Mouse (Mus musculus) kidney, postnatal 0 days (tissue): ENCODE measurements around the gene Srrt. TPM values are rescaled to one million over a fixed set of nuclear protein-coding genes. Genes with fewer than 3 reads are reported as not detected.
"Not testable (repeated sequence)": the region's sequence is repeated elsewhere in the genome, so short reads cannot be mapped to it uniquely, and the experiment has no call there.

Experiments
- ATAC-seq: fragments of 200-750 bp; cut with Nextera tagmentation; replicated peaks from 2 replicates; pipeline ENCODE4 v1.8.0; 2017; ENCODE audit warnings: low read depth, moderate number of reproducible peaks, moderate TSS enrichment, moderate library complexity; ENCODE audit not compliant: low FRiP score
- DNase-seq: peaks from one replicate; pipeline ENCODE4 v3.0.0-alpha.2; 2016; ENCODE audit warnings: low spot score
- H3K27ac ChIP-seq: fragments of 300-500 bp; sonication (generic); 2 replicates; pipeline ENCODE4 v1.5.1; 2014; ENCODE audit warnings: mild to moderate bottlenecking
- H3K27me3 ChIP-seq: fragments of 300-500 bp; sonication (generic); 2 replicates; pipeline ENCODE4 v1.6.1; 2014; ENCODE audit warnings: low read length, mixed read lengths; ENCODE audit not compliant: insufficient read depth
- H3K36me3 ChIP-seq: fragments of 300-500 bp; sonication (generic); 2 replicates; pipeline ENCODE4 v1.6.1; 2014; ENCODE audit warnings: low read length, mixed read lengths; ENCODE audit not compliant: insufficient read depth
- H3K4me1 ChIP-seq: fragments of 300-500 bp; sonication (generic); replicated peaks from 2 replicates; pipeline ENCODE4 v1.6.1; 2014; ENCODE audit warnings: antibody characterized with exemption, low read length, mixed read lengths; ENCODE audit not compliant: insufficient read depth
- H3K4me2 ChIP-seq: fragments of 300-500 bp; sonication (generic); 2 replicates; pipeline ENCODE4 v1.6.1; 2014; ENCODE audit warnings: mild to moderate bottlenecking, low read length, moderate library complexity, mixed read lengths
- H3K4me3 ChIP-seq: fragments of 300-500 bp; sonication (generic); replicated peaks from 2 replicates; pipeline ENCODE4 v1.5.1; 2014; ENCODE audit warnings: low read depth, low read length
- H3K9ac ChIP-seq: fragments of 300-500 bp; sonication (generic); 2 replicates; pipeline ENCODE4 v1.6.1; 2014; ENCODE audit warnings: low read depth, low read length
- H3K9me3 ChIP-seq: fragments of 300-500 bp; sonication (generic); replicated peaks from 2 replicates; pipeline ENCODE4 v1.6.1; 2016; ENCODE audit warnings: low read length, inconsistent platforms, mixed read lengths
- CTCF ChIP-seq: IDR thresholded peaks from 2 replicates; pipeline ENCODE4 v1.5.1; 2016; ENCODE audit warnings: antibody characterized with exemption, low read depth, mild to moderate bottlenecking, moderate library complexity
- WGBS: fragments of 180-500 bp; shearing (Covaris S2); extraction: QIAGEN DNeasy Blood & Tissue Kit; methylation state at CpG from one replicate; pipeline ENCODE4 v1.1.7; 2014; 5-methylcytosine and 5-hydroxymethylcytosine counted together
- polyA plus RNA-seq: library from polyadenylated mRNA; unstranded; fragments of >200 nt; fragmentation: Nextera tagmentation; extraction: Ambion mirVana; gene quantifications from 2 replicates; pipeline ENCODE4 v1.2.1, GENCODE M21; 2015

The Srrt gene
- polyA plus RNA-seq, 1 experiment from 2014 or later = 68.0 TPM

DNA sequence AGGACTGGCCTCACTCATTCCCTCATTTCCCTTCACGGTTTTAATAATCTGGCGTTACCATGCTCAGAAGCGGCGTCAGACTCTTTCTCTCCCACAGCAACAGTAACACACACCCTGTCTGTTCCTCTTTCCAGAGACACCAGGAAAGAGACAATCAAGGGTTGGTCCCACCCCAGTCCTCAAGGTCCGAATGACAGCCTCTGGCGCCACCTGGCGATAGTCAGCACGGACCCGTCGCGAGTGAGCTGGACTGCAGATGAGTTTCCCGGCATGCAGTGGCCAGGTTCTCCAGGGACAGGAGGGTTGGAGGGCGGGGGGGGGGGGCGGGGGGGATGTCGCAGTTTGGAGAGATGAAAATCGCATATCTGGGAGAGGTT, 20.8 kb downstream of the Srrt start:
- ATAC-seq = peak; percentile 44; the same call in 1 of the 2 replicates
- no peak overlapping the region for H3K27ac ChIP-seq
- peaks cover 23% of the 10 kb centered on the region for H3K4me1 ChIP-seq
- no peaks in the 10 kb centered on the region for H3K9me3 ChIP-seq
- WGBS = under 1% methylated on average over 15 of the region's 16 CpGs
- 0 out of 2 replicates have a peak overlapping the region, but pooled peaks have one; percentile 18 for H3K9ac ChIP-seq
- peak; percentile 88 for TF ChIP-seq CTCF
- peak; percentile 90 for DNase-seq
- H3K27me3 ChIP-seq = peaks cover 25% of the 10 kb centered on the region; the same call in 1 of the 2 replicates
- peak overlapping the region; percentile 84 for H3K4me2 ChIP-seq
- peak overlapping the region; percentile 23; the same call in 1 of the 2 replicates for H3K4me3 ChIP-seq
- no peaks in the 10 kb centered on the region for H3K36me3 ChIP-seq

DNA sequence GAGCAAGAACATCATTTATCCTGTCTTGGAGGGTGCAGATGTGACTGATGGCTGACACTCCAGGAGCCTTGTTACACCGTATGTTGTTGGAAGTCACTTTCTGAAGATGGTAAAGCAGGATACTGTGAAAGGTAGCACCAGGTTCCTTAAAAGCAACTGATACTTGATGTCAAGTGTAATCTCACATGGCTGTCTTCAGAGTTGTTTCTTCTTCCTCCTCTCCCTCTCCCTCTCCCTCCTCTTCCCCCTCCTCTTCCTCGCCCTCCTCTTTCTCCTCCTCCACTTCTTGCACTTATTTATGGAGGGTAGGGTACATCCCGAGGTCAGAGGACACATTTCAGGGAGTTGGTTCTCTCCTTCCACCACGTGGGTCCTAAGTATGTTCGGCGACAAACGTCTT, 21.5 kb downstream of the Srrt start:
- Histone ChIP-seq H3K4me1 (peaks cover 23% of the 10 kb centered on the region), H3K36me3 (no peaks in the 10 kb centered on the region), H3K27ac (no peak overlapping the region), H3K4me2 (no peak overlapping the region), H3K9me3 (no peaks in the 10 kb centered on the region), H3K9ac (no peak overlapping the region), H3K27me3 (peaks cover 25% of the 10 kb centered on the region; the same call in 1 of the 2 replicates), H3K4me3 (no peak overlapping the region)
- TF ChIP-seq CTCF = no peak
- WGBS = 20% methylated on average over 7 of the region's 7 CpGs
- DNase-seq (no peak), ATAC-seq (no peak)

DNA sequence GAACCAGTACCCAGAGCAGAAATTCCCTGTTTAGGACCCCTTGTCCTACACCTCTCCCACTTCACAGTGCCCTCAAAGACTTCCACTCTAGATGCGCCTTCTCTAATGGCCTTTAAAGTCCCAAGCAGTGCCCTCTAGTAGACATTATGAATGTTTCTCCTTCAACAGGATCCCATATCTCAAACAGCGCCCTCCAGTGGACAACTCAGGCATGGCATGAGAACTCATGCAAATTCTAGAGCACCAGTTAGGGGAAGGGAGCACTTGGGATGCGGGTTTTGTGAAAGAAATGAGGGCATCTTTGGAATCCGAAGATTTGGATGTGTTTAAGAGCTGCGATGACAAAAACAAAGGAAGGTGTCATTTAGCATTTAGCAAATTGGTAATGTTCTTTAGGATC, 22.4 kb downstream of the Srrt start:
- H3K9me3 ChIP-seq = no peaks in the 10 kb centered on the region
- no peak overlapping the region for H3K9ac ChIP-seq
- H3K4me2 ChIP-seq = no peak overlapping the region
- no peak overlapping the region for H3K4me3 ChIP-seq
- ATAC-seq (no peak), DNase-seq (no peak)
- TF ChIP-seq CTCF = peak; percentile 78
- 65% methylated on average over 5 of the region's 5 CpGs for WGBS
- H3K4me1 ChIP-seq = peaks cover 23% of the 10 kb centered on the region
- H3K36me3 ChIP-seq = no peaks in the 10 kb centered on the region
- H3K27me3 ChIP-seq = peaks cover 22% of the 10 kb centered on the region; the same call in 1 of the 2 replicates
- no peak overlapping the region for H3K27ac ChIP-seq

DNA sequence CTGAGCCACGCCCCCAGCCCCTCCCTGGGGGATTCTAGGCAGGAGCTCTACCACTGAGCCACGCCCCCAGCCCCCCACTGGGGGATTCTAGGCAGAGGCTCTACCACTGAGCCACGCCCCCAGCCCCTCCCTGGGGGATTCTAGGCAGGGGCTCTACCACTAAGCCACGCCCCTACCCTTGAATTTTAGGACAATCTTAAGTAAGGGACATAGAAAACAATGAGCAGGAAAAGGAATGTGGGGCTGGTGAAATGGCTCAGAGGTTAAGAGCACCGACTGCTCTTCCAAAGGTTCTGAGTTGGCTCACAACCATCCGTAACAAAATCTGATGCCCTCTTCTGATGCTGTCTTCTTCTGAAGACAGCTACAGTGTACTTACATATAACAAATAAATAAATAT, 23.1 kb downstream of the Srrt start:
- H3K4me3 ChIP-seq, H3K36me3 ChIP-seq, H3K4me2 ChIP-seq, DNase-seq, H3K9ac ChIP-seq, H3K27ac ChIP-seq, ATAC-seq, H3K9me3 ChIP-seq: not testable (repeated sequence)
- peaks cover 16% of the 10 kb centered on the region; the same call in 1 of the 2 replicates for H3K27me3 ChIP-seq
- H3K4me1 ChIP-seq = peaks cover 23% of the 10 kb centered on the region
- WGBS = 82% methylated on average over 5 of the region's 6 CpGs

DNA sequence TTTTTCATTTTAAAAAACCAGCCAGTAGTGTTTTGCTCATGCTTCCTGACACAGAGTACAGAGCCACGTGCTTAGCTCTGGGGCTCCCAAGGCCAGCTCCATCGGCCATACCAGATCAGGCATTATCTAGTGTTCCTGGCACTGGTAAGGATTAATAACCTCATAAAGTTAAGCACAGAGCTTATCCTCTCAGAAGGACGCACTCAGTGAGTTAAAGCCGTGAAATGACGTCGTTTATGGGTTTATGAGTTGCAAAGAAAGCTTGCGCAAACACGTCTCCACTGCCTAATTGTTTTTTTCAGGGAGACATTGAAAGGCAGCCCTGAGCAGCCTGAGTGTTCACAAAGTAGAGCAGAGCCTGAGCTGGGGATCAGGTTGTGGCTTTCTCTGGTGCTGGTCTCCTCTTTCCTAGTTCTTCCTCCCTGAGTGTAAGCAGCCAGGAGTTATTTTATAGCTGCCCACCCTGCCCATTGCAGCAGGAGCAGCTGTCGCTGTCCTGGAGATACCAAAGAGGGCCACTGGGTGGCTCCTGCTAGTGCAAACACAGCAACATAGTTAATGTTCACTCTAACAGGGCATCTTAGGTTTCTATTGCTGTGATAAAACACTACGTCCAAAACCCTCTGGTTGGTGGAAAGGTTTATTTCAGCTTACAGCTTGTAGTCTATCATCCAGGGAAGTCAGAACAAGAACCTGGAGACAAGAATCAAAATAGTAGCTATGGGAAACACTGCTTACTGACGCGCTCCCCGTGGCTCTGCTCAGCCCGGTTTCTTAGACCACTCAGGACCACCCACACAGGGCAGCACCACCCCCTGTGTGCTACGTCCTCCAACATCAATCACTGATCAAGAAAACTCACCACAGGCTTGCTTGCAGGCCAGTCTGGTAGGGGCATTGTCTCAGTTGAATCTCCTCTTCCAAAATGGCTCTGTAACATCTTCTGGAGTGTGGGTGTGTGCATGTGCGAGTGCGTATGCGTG, 29.8 kb downstream of the Srrt start:
- Histone ChIP-seq H3K9ac (no peak overlapping the region), H3K4me2 (no peak overlapping the region), H3K4me1 (no peaks in the 10 kb centered on the region), H3K27ac (no peak overlapping the region), H3K27me3 (no peaks in the 10 kb centered on the region), H3K36me3 (no peaks in the 10 kb centered on the region), H3K4me3 (no peak overlapping the region), H3K9me3 (no peaks in the 10 kb centered on the region; the same call in 1 of the 2 replicates)
- no peak; the same call in 1 of the 2 replicates for ATAC-seq
- DNase-seq = peak; percentile 70
- WGBS = 25% methylated on average over 18 of the region's 18 CpGs
- TF ChIP-seq CTCF = peak; percentile 64

DNA sequence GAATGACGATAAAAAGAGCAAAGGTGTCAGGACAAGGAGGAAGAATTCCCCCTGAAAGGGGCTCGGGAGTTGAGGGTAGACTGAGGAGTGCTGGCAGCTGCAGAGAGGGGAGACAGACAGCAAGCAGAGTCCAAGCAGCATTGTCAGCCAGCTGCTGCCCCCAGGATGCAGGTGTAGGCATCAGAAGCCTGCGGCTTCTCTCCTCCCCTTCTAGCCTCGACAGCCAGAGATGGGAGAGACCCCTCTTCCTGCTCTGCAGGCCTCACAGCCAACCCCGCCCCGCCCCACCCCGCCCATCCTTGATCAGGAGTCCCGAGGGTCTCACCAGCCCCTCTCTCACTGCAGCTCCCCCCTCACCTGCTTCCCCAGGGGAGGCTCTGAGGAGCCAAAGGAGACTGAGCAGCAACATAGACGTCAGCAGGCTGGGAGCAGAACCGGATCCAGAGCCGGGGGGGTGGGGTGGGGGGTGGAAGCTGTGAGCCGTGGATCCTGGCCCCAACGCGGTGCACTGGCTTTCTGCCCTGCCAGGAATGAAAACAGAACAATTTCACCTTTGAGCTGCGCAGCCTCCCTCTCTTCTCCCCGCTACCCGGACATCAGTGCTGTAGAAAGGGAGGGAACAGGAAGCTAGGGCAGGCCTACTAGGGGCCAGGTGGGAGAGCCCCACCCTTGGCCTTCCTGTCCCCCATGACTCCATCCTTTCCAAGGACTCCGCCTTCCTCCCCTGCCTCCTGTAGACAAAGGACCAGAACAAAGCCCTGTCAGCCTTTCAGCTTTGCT, 39.2 kb downstream of the Srrt start:
- TF ChIP-seq CTCF = no peak
- no peak overlapping the region for H3K4me3 ChIP-seq
- no peak overlapping the region for H3K27ac ChIP-seq
- no peak for ATAC-seq
- no peaks in the 10 kb centered on the region for H3K27me3 ChIP-seq
- 12% methylated on average over 18 of the region's 18 CpGs for WGBS
- H3K4me2 ChIP-seq = peak overlapping the region; percentile 40
- no peak overlapping the region for H3K9ac ChIP-seq
- H3K4me1 ChIP-seq = no peaks in the 10 kb centered on the region
- DNase-seq = no peak
- H3K9me3 ChIP-seq = no peaks in the 10 kb centered on the region; the same call in 1 of the 2 replicates
- H3K36me3 ChIP-seq = no peaks in the 10 kb centered on the region
